In genomic region chr16:55964126-55964949, GRCm38 (mm10) we compare ENCODE assay signal across 10 mouse cellular contexts. TPM values are rescaled to one million over a fixed set of nuclear protein-coding genes. Genes with fewer than 3 reads are reported as not detected.
DNase-seq lines count a peak whose midpoint lies in the region; ATAC-seq and TF ChIP-seq lines count a peak whose summit lies in the region.
"Had no signal": no experiment of that assay in that cellular context is flagged by ENCODE, and none has a peak within 500 bp of the region (broad histone marks: within the 10 kb centered on the region; RNA-seq: fewer than 3 reads in every experiment).

No protein-coding gene starts in this region.

- no peak overlapping the region for H3K27ac ChIP-seq in heart, adult 2 months
- H3K27ac ChIP-seq in heart, embryonic 11.5 days (ENCODE audit: low read depth, low read length), result no peak overlapping the region
- H3K27ac ChIP-seq: embryonic facial prominence, embryonic 12.5 days; limb, embryonic 15.5 days had no signal

- 58% methylated on average over 4 of the region's 4 CpGs for WGBS in heart, adult 2 months
- WGBS in heart, embryonic 11.5 days (ENCODE audit: insufficient replicate concordance), result 62% methylated on average over 4 of the region's 4 CpGs

- H3K27me3 ChIP-seq in heart, adult 2 months (ENCODE audit: control insufficient read depth, insufficient read depth, low read length), result no peaks in the 10 kb centered on the region
- H3K27me3 ChIP-seq in heart, embryonic 11.5 days (ENCODE audit: control insufficient read depth, insufficient read depth, low read length), result no peaks in the 10 kb centered on the region
- H3K27me3 ChIP-seq: embryonic facial prominence, embryonic 12.5 days; limb, embryonic 15.5 days had no signal

- H3K9me3 ChIP-seq in heart, embryonic 11.5 days (replicated peaks; ENCODE audit: control insufficient read depth, low read length), result no peaks in the 10 kb centered on the region
- H3K9me3 ChIP-seq: embryonic facial prominence, embryonic 12.5 days; limb, embryonic 15.5 days had no signal

- no peak for TF ChIP-seq EP300 in heart, adult 2 months (IDR thresholded peaks at IDR 0.05; ENCODE audit: insufficient read depth, low read depth, low read length)

- DNase-seq in heart, adult 2 months, result peak in 1 of 2 experiments; percentile 40
- peak; percentile 34 to 53 for DNase-seq in right cerebral cortex, postnatal 10 days (ENCODE audit: low spot score in 2 of 2)
- DNase-seq in right cerebral cortex, postnatal 4 days, result no peak
- DNase-seq in adrenal gland, postnatal 36 days, result peak; percentile 33 to 58
- DNase-seq in layer of hippocampus, adult 8-10 months (ENCODE audit: low spot score in 2 of 2), result peak; percentile 50 to 69
- DNase-seq in retina, postnatal 1 day, result peak; percentile 55
- DNase-seq in ovary, adult 18-20 months (ENCODE audit: low spot score), result no peak

- no peak for TF ChIP-seq POLR2A in heart, adult 2 months (IDR thresholded peaks at IDR 0.05; ENCODE audit: insufficient read depth, low read depth, low read length)

- H3K4me3 ChIP-seq in heart, adult 2 months, result no peak overlapping the region
- H3K4me3 ChIP-seq in heart, embryonic 11.5 days (ENCODE audit: low read depth, low read length), result no peak overlapping the region
- H3K4me3 ChIP-seq: embryonic facial prominence, embryonic 12.5 days; limb, embryonic 15.5 days had no signal

- H3K4me1 ChIP-seq in heart, adult 2 months (ENCODE audit: control insufficient read depth, insufficient read depth, low read length), result peaks cover 3% of the 10 kb centered on the region
- H3K4me1 ChIP-seq in heart, embryonic 11.5 days (ENCODE audit: control insufficient read depth, insufficient read depth, low read length), result peaks cover 4% of the 10 kb centered on the region; the same call in 1 of the 2 replicates

- peak; percentile 70 for TF ChIP-seq CTCF in heart, adult 2 months (IDR thresholded peaks at IDR 0.05)

- peaks cover 12% of the 10 kb centered on the region for H3K36me3 ChIP-seq in heart, adult 2 months (ENCODE audit: control insufficient read depth, insufficient read depth, low read length)
- peaks cover 4% of the 10 kb centered on the region for H3K36me3 ChIP-seq in heart, embryonic 11.5 days (ENCODE audit: control insufficient read depth, insufficient read depth, low read length)

- intact Hi-C loops in heart, adult 2 months (cut with DNase I), result loop anchor here (2.0 kb wide), 1 partner anchor 100 kb away; no protein-coding TSS in a partner anchor

- ATAC-seq in heart, embryonic 11.5 days (replicated peaks; ENCODE audit: insufficient number of reproducible peaks, low FRiP score, low TSS enrichment), result no peak

- H3K79me2 ChIP-seq in heart, adult 2 months (replicated peaks; ENCODE audit: control insufficient read depth, insufficient read depth, low read length), result 0 out of 2 replicates have a peak, but pooled peaks cover 3% of the 10 kb centered on the region

- no peak overlapping the region for H3K9ac ChIP-seq in heart, adult 2 months (ENCODE audit: low read depth, low read length)
- H3K9ac ChIP-seq in heart, embryonic 11.5 days (ENCODE audit: low read depth, low read length), result no peak overlapping the region
- H3K9ac ChIP-seq: embryonic facial prominence, embryonic 12.5 days; limb, embryonic 15.5 days had no signal

- H3K4me2 ChIP-seq in heart, embryonic 11.5 days, result no peak overlapping the region
- H3K4me2 ChIP-seq: embryonic facial prominence, embryonic 12.5 days; limb, embryonic 15.5 days had no signal

RNA-seq across cellular contexts. Expression of gene Rpl24, which starts 1.7 kb away (rescaled TPM):
- total RNA-seq in heart, adult 2 months (2021), result 100 to 1,000 TPM; 494 to 591 TPM
- 185 and 205 TPM in 2 replicates for polyA plus RNA-seq in heart, adult 2 months (2012; rRNA removed)
- 617 and 672 TPM in 2 replicates for polyA plus RNA-seq in heart, embryonic 11.5 days (2014; fragmentation: Nextera tagmentation; extraction: Ambion mirVana)
- 100 to 1,000 TPM; 748 to 767 TPM for total RNA-seq in adrenal gland, postnatal 36 days (2021)
- total RNA-seq in layer of hippocampus, adult 8-10 months (2022), result 100 to 1,000 TPM; 327 to 441 (median 373) TPM

RNA-seq across cellular contexts. Expression of gene Zbtb11, which starts 9.3 kb away (rescaled TPM):
- 10 to 100 TPM; 10.3 to 11.2 TPM for total RNA-seq in heart, adult 2 months (2021)
- polyA plus RNA-seq in heart, adult 2 months (2012; rRNA removed), result 2.3 and 4.5 TPM in 2 replicates
- polyA plus RNA-seq in heart, embryonic 11.5 days (2014; fragmentation: Nextera tagmentation; extraction: Ambion mirVana), result 13.3 and 13.8 TPM in 2 replicates
- 10 to 100 TPM; 22.4 to 23.4 TPM for total RNA-seq in adrenal gland, postnatal 36 days (2021)
- total RNA-seq in layer of hippocampus, adult 8-10 months (2022), result 10 to 100 TPM; 45.7 to 56.3 (median 50.5) TPM

RNA-seq across cellular contexts. Expression of gene Cep97, which starts 29.7 kb away (rescaled TPM):
- total RNA-seq in heart, adult 2 months (2021), result 1 to 10 TPM; 3.3 to 5.6 TPM
- polyA plus RNA-seq in heart, adult 2 months (2012; rRNA removed), result 1.1 and 1.5 TPM in 2 replicates
- 7.4 and 11.9 TPM in 2 replicates for polyA plus RNA-seq in heart, embryonic 11.5 days (2014; fragmentation: Nextera tagmentation; extraction: Ambion mirVana)
- 1 to 10 TPM; 8.1 to 8.8 TPM for total RNA-seq in adrenal gland, postnatal 36 days (2021)
- 10 to 100 TPM; 16.4 to 21.1 (median 18.9) TPM for total RNA-seq in layer of hippocampus, adult 8-10 months (2022)

Comparison
In these comparisons a context has a peak if more than half of its experiments do, and no peak if none do; other contexts are left out.
1. DNase-seq: peak in right cerebral cortex, postnatal 10 days (2 of 2), adrenal gland, postnatal 36 days (2 of 2), layer of hippocampus, adult 8-10 months (2 of 2) and retina, postnatal 1 day (single experiment); none in right cerebral cortex, postnatal 4 days (single experiment) and ovary, adult 18-20 months (single experiment).